Mouse (Mus musculus): ENCODE data around the gene Cnbp. TPM values are rescaled to one million over a fixed set of nuclear protein-coding genes. Genes with fewer than 3 reads are reported as not detected.
A peak's percentile ranks its signal among the peaks of the same experiment; 100 is the strongest.

The Cnbp gene
- polyA plus RNA-seq, 1 experiment from 2014 or later, result 526 TPM

DNA sequence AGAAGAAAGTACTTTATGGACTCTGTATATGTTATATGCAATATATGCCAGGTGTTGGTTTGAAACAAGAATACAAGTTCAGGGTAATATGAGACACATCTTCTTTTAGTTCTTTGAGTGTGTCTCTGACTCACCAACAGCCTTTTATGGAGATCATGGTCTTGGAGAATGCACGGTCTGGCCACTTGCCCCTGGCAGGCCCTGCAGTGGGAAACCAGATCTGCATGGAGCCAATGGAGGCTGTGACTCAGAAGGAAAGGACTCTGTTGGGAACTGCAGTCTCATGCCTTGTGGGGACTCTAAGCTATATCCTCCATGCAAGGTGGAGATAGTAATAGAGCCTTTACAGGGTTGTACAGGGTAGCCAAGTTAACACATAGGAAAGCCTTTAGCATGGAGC lies 24.2 kb upstream of the Cnbp start:
- H3K4me2 ChIP-seq, result no peak overlapping the region
- peaks cover 44% of the 10 kb centered on the region for H3K4me1 ChIP-seq (replicated peaks)
- H3K9me3 ChIP-seq (replicated peaks), result no peaks in the 10 kb centered on the region
- no peak overlapping the region for H3K9ac ChIP-seq
- no peaks in the 10 kb centered on the region for H3K36me3 ChIP-seq (replicated peaks)
- H3K27me3 ChIP-seq, result no peaks in the 10 kb centered on the region
- WGBS (ENCODE audit: insufficient replicate concordance), result 77% methylated on average over 1 of the region's 1 CpGs
- H3K4me3 ChIP-seq (replicated peaks), result no peak overlapping the region
- no peak for ATAC-seq (ENCODE audit: insufficient read depth)
- peak overlapping the region; percentile 19; the same call in 1 of the 2 replicates for H3K27ac ChIP-seq (replicated peaks)

DNA sequence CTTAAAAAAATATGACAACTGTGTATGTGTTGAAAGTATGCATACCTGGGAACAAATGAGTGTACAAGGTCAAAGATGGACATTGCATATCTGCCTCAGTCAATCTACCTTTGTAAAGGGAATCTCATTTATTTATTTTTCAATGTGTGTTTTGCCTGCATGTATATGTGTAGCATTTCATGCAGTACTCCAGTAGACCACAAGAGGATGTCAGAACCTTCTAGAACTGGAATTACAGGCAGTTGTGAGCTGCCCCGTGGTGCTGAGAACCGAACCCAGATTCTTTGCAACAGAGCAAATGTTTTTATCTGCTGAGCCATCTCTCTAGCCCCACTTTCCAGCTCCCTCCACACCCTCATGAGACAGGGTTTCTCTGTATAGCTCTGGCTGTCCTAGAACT lies 23.1 kb upstream of the Cnbp start:
- no peak overlapping the region for H3K9ac ChIP-seq
- no peak overlapping the region for H3K4me2 ChIP-seq
- H3K27ac ChIP-seq (replicated peaks), result no peak overlapping the region
- no peaks in the 10 kb centered on the region for H3K36me3 ChIP-seq (replicated peaks)
- H3K27me3 ChIP-seq, result no peaks in the 10 kb centered on the region
- peaks cover 45% of the 10 kb centered on the region for H3K4me1 ChIP-seq (replicated peaks)
- ATAC-seq (ENCODE audit: insufficient read depth), result no peak
- 75% methylated on average over 2 of the region's 2 CpGs for WGBS (ENCODE audit: insufficient replicate concordance)
- H3K4me3 ChIP-seq (replicated peaks), result no peak overlapping the region
- H3K9me3 ChIP-seq (replicated peaks), result no peaks in the 10 kb centered on the region

DNA sequence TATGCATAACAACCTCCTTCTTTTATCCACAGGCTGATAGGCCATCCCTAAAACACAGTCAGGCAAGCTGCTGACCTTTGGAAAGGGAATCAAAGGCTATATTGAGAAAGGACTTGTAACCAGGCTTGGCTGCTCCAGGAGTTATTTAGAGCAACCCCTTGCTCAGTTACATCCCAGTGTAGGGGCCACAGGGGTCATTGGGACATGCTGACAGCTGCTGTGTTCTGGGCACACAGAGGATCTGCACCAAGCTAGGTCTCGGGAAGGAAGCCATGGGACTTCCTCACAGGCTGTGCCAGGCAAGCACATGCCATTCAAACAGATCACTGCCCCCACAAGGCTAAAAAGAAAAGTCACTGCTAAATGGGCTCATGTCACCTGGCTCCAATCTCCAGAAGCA lies 22.2 kb upstream of the Cnbp start:
- 55% methylated on average over 1 of the region's 1 CpGs for WGBS (ENCODE audit: insufficient replicate concordance)
- Histone ChIP-seq H3K9me3 (replicated peaks) (no peaks in the 10 kb centered on the region), H3K4me3 (replicated peaks) (no peak overlapping the region), H3K4me1 (replicated peaks) (peaks cover 49% of the 10 kb centered on the region), H3K36me3 (replicated peaks) (no peaks in the 10 kb centered on the region), H3K4me2 (no peak overlapping the region), H3K9ac (no peak overlapping the region), H3K27me3 (no peaks in the 10 kb centered on the region), H3K27ac (replicated peaks) (no peak overlapping the region; the same call in 1 of the 2 replicates)
- peak; percentile 49; the same call in 1 of the 2 replicates for ATAC-seq (ENCODE audit: insufficient read depth)

DNA sequence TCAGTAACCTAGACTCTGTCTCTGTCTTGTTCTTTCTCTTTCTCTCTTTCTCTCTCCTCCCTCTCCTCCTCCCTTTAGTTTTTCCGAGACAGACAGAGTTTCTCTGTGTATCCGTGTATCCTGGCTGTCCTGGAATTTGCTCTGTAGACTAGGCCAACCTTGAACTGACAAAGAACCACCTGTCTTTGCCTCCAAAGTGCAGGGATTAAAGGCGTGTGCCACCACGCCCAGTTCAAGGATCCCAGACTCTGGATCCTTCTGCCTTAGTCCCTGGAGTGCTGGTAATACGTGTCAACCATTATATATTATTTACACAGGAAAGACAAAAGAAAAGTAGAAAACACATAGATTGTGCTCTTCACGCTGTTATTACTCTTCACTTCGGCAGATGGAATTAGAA lies 20.3 kb upstream of the Cnbp start:
- no peaks in the 10 kb centered on the region for H3K27me3 ChIP-seq
- H3K9me3 ChIP-seq (replicated peaks), result no peaks in the 10 kb centered on the region
- no peaks in the 10 kb centered on the region for H3K36me3 ChIP-seq (replicated peaks)
- WGBS (ENCODE audit: insufficient replicate concordance), result 77% methylated on average over 7 of the region's 7 CpGs
- ATAC-seq (ENCODE audit: insufficient read depth), result no peak
- no peak overlapping the region for H3K4me3 ChIP-seq (replicated peaks)
- no peak overlapping the region for H3K27ac ChIP-seq (replicated peaks)
- peaks cover 60% of the 10 kb centered on the region for H3K4me1 ChIP-seq (replicated peaks)
- H3K4me2 ChIP-seq, result no peak overlapping the region
- H3K9ac ChIP-seq, result no peak overlapping the region

DNA sequence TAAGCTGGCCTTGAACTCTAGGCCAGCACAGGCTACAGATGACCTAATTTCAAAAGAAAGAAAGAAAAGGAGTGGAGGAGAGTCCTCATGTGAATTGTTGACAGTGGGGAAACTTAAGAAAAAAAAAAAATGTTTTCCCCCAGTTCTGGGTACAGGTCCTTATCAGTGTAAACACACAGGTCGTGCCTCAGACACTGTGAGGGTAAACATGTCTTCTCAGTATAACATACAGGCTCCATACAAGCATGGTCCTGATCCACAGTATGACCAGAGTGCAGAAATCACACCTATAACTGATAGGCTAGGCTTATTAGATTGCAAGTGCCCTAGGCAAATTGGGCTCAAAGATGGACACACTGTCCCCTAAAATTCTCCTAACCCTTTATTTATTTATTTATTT lies 19.5 kb upstream of the Cnbp start:
- Histone ChIP-seq H3K27ac (replicated peaks) (peak overlapping the region; percentile 58), H3K4me2 (no peak overlapping the region), H3K4me1 (replicated peaks) (peaks cover 52% of the 10 kb centered on the region), H3K36me3 (replicated peaks) (no peaks in the 10 kb centered on the region), H3K27me3 (no peaks in the 10 kb centered on the region), H3K9ac (no peak overlapping the region), H3K4me3 (replicated peaks) (no peak overlapping the region), H3K9me3 (replicated peaks) (no peaks in the 10 kb centered on the region)
- WGBS (ENCODE audit: insufficient replicate concordance), result 6% methylated on average over 1 of the region's 1 CpGs
- peak; percentile 59; the same call in 1 of the 2 replicates for ATAC-seq (ENCODE audit: insufficient read depth)

DNA sequence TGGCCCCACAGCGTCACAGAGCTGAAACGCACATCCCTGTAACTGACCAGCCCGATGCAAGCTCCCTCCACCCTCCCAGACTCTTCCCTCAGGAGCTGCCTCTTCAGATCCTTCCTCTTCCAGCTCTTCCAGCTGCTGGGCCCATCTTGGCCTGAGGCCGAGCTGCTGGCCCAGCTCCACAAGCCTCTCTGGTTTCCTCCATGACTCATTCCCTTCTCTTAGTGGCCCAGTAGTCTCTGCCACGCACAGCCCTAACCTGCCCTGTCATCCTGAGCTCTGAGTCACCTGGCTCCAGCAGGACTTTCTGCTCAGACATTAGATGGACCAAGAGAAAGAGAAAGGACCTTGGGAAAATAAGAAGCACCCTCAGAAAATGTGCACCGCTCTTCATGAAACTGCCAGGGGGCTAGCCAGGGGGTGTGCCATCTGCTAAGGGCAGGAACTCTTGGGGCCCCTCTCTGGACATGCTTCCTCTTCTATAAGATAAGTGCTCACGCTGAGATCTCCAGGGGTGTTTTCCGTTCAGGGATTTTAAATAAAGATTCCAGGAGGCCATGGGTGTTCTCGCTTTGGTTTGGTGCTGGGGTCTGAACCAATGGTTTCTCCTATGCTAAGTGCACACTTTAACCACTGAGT lies 18.1 kb upstream of the Cnbp start:
- H3K9me3 ChIP-seq (replicated peaks), result no peaks in the 10 kb centered on the region
- no peak for ATAC-seq (ENCODE audit: insufficient read depth)
- 39% methylated on average over 9 of the region's 9 CpGs for WGBS (ENCODE audit: insufficient replicate concordance)
- H3K4me2 ChIP-seq, result no peak overlapping the region
- no peak overlapping the region for H3K9ac ChIP-seq
- no peak overlapping the region for H3K4me3 ChIP-seq (replicated peaks)
- H3K4me1 ChIP-seq (replicated peaks), result peaks cover 48% of the 10 kb centered on the region
- no peaks in the 10 kb centered on the region for H3K27me3 ChIP-seq
- H3K27ac ChIP-seq (replicated peaks), result peak overlapping the region; percentile 35
- no peaks in the 10 kb centered on the region for H3K36me3 ChIP-seq (replicated peaks)

DNA sequence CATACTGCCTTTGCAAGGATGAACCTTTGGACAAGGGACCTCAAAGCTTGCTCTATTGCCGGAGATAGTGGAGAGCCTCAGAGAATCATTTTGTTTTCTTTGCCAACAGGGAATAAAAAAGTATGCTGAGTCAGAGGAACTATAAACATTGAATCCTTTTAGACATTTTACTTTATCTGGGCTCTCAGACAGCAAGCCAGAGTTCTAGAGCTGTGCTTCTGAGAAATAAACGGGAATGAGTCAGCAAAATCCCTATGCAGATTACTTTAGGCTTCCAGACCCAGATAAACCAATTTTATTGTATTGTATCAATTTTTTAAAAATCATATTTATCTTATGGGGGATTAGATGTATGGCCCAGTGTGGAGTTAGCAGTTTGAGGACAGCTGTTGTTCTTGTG lies 16.4 kb upstream of the Cnbp start:
- peak overlapping the region; percentile 73 for H3K27ac ChIP-seq (replicated peaks)
- ATAC-seq (ENCODE audit: insufficient read depth), result no peak; the same call in 1 of the 2 replicates
- H3K9ac ChIP-seq, result no peak overlapping the region
- H3K9me3 ChIP-seq (replicated peaks), result no peaks in the 10 kb centered on the region
- 26% methylated on average over 2 of the region's 2 CpGs for WGBS (ENCODE audit: insufficient replicate concordance)
- no peaks in the 10 kb centered on the region for H3K27me3 ChIP-seq
- H3K4me3 ChIP-seq (replicated peaks), result no peak overlapping the region
- H3K4me2 ChIP-seq, result 0 out of 2 replicates have a peak overlapping the region, but pooled peaks have one; percentile 8
- H3K36me3 ChIP-seq (replicated peaks), result no peaks in the 10 kb centered on the region
- peaks cover 49% of the 10 kb centered on the region for H3K4me1 ChIP-seq (replicated peaks)

DNA sequence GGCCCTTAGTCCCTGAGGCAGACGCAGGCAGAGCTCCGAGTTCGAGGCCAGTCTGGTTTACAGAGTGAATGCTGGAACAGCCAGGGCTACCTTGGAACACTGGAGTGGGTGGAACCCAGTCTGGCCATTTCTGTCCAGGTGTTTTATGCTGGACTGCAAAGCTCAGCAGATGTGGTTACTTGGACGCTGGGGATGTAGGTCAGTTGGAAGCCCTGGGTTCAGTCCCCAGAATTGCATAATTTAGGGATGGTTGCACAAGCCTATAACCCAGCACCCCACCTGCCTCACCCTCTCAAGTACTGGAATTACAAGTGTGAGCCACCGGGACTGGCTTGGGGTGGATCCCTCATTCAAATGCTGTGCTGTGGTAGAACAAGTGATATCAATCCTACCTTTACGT lies 15.3 kb upstream of the Cnbp start:
- WGBS (ENCODE audit: insufficient replicate concordance), result 69% methylated on average over 6 of the region's 6 CpGs
- H3K4me1 ChIP-seq (replicated peaks), result peaks cover 48% of the 10 kb centered on the region
- H3K9me3 ChIP-seq (replicated peaks), result no peaks in the 10 kb centered on the region
- no peak overlapping the region for H3K4me3 ChIP-seq (replicated peaks)
- peak; percentile 4; the same call in 1 of the 2 replicates for ATAC-seq (ENCODE audit: insufficient read depth)
- 0 out of 2 replicates have a peak overlapping the region, but pooled peaks have one; percentile 0 for H3K27ac ChIP-seq (replicated peaks)
- H3K27me3 ChIP-seq, result no peaks in the 10 kb centered on the region
- H3K4me2 ChIP-seq, result no peak overlapping the region
- no peaks in the 10 kb centered on the region for H3K36me3 ChIP-seq (replicated peaks)
- no peak overlapping the region for H3K9ac ChIP-seq

DNA sequence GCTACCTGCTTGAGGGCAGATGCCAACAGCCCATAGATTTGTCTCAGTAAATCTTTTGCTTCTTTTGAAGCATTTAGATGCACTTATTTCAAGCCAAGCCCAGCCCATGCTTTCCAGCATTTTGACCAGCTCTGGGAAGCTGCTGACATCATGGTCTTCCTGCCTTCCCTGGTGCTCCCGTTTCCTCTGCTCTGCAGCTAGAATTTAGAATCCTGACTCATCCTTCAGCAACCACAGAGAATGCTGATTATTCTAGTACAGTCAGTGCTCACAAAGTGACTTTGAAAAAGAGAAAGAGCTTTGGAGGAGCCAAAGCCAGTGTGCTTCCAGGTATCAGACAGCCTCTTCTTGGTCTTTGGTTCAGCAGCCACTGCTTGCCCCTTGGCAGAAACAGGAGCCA lies 6.2 kb upstream of the Cnbp start:
- no peak for ATAC-seq (ENCODE audit: insufficient read depth)
- WGBS (ENCODE audit: insufficient replicate concordance), result 15% methylated on average over 1 of the region's 1 CpGs
- Histone ChIP-seq H3K9me3 (replicated peaks) (no peaks in the 10 kb centered on the region), H3K4me2 (no peak overlapping the region), H3K27ac (replicated peaks) (no peak overlapping the region), H3K27me3 (peaks cover 13% of the 10 kb centered on the region), H3K4me3 (replicated peaks) (no peak overlapping the region), H3K36me3 (replicated peaks) (no peaks in the 10 kb centered on the region), H3K9ac (no peak overlapping the region), H3K4me1 (replicated peaks) (peaks cover 18% of the 10 kb centered on the region)

DNA sequence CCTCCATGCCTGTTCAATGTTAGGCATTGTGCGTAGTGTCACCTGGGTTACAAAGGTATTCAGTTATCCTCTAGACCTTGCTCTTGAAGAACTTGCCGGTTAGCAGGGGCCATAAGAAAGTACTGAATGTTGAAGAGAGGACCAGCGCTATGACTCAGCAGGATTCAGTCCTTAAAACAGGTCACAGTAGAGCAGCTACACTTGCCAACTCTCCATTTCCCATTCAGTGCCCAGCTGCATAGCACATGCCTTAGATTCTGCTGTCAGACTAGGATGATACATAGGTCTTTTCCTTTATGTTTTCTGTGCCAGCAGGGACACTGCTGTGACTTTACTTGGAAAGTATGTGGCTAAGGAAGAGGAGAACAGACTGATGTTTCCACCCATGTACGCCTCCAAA lies 2.5 kb upstream of the Cnbp start:
- no peak for ATAC-seq (ENCODE audit: insufficient read depth)
- H3K27me3 ChIP-seq, result peaks cover 13% of the 10 kb centered on the region
- H3K9ac ChIP-seq, result no peak overlapping the region
- H3K36me3 ChIP-seq (replicated peaks), result peaks cover 5% of the 10 kb centered on the region; the same call in 1 of the 2 replicates
- 66% methylated on average over 4 of the region's 4 CpGs for WGBS (ENCODE audit: insufficient replicate concordance)
- H3K4me3 ChIP-seq (replicated peaks), result no peak overlapping the region
- no peak overlapping the region for H3K27ac ChIP-seq (replicated peaks)
- H3K4me1 ChIP-seq (replicated peaks), result peaks cover 33% of the 10 kb centered on the region
- no peaks in the 10 kb centered on the region for H3K9me3 ChIP-seq (replicated peaks)
- H3K4me2 ChIP-seq, result no peak overlapping the region

DNA sequence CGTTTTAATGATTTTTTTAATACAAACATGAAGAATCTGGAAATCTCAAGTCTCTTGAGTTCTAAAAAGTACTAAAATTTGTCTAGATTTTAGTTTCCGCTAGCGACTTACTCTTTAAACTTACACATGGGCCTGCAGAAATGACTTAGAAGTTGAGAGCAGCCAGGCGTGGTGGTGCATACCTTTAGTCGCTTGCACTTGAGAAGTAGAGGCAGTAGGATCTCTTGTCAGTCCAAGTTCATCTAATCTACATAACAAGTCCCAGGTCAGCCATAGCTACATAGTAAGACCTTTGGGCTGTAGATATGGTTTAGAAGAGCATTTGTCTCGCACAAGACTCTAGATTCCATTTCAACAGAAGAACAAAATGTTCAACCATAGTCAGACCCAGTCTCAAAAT lies 965 bp upstream of the Cnbp start:
- Histone ChIP-seq H3K27ac (replicated peaks) (peak overlapping the region; percentile 92; the same call in 1 of the 2 replicates), H3K9me3 (replicated peaks) (no peaks in the 10 kb centered on the region), H3K4me2 (peak overlapping the region; percentile 90; the same call in 1 of the 2 replicates), H3K36me3 (replicated peaks) (peaks cover 20% of the 10 kb centered on the region), H3K4me1 (replicated peaks) (peaks cover 48% of the 10 kb centered on the region), H3K9ac (no peak overlapping the region), H3K27me3 (peaks cover 7% of the 10 kb centered on the region), H3K4me3 (replicated peaks) (no peak overlapping the region; the same call in 1 of the 2 replicates)
- WGBS (ENCODE audit: insufficient replicate concordance), result 64% methylated on average over 6 of the region's 6 CpGs
- no peak for ATAC-seq (ENCODE audit: insufficient read depth)
